Mouse (Mus musculus) neural tube, embryonic 14.5 days (tissue): ENCODE measurements around the gene 4930524J08Rik. TPM values are rescaled to one million over a fixed set of nuclear protein-coding genes. Genes with fewer than 3 reads are reported as not detected.
A peak's percentile ranks its signal among the peaks of the same experiment; 100 is the strongest.

Experiments used
- ATAC-seq: fragments of 200-750 bp; cut with Nextera tagmentation; 2 replicates; pipeline ENCODE4 v1.8.0; 2017; ENCODE audit warnings: low read depth, mild to moderate bottlenecking, moderate TSS enrichment, moderate library complexity
- H3K27ac ChIP-seq: fragments of 300-500 bp; sonication (generic); 2 replicates; pipeline ENCODE4 v1.5.1; 2014; ENCODE audit warnings: low read depth, mild to moderate bottlenecking, control low read depth, low read length, moderate library complexity, mixed read lengths
- H3K27me3 ChIP-seq: fragments of 300-500 bp; sonication (generic); 2 replicates; pipeline ENCODE4 v1.6.1; 2014; ENCODE audit warnings: low read length; ENCODE audit not compliant: control insufficient read depth, insufficient read depth
- H3K36me3 ChIP-seq: fragments of 300-500 bp; sonication (generic); 2 replicates; pipeline ENCODE4 v1.6.1; 2014; ENCODE audit warnings: low read length, mixed read lengths; ENCODE audit not compliant: control insufficient read depth, insufficient read depth
- H3K4me1 ChIP-seq: fragments of 300-500 bp; sonication (generic); 2 replicates; pipeline ENCODE4 v1.6.1; 2014; ENCODE audit warnings: low read length; ENCODE audit not compliant: control insufficient read depth, insufficient read depth
- H3K4me2 ChIP-seq: fragments of 300-500 bp; sonication (generic); 2 replicates; pipeline ENCODE4 v1.6.1; 2014; ENCODE audit warnings: mild to moderate bottlenecking, low read depth, low read length, control low read depth
- H3K4me3 ChIP-seq: fragments of 300-500 bp; sonication (generic); 2 replicates; pipeline ENCODE4 v1.5.1; 2014; ENCODE audit warnings: low read depth, low read length, control low read depth, mixed read lengths
- H3K9ac ChIP-seq: fragments of 300-500 bp; sonication (generic); replicated peaks from 2 replicates; pipeline ENCODE4 v1.6.1; 2014; ENCODE audit warnings: low read depth, mild to moderate bottlenecking, control low read depth, low read length, mixed read lengths
- H3K9me3 ChIP-seq: fragments of 300-500 bp; sonication (generic); 2 replicates; pipeline ENCODE4 v1.6.1; 2016; ENCODE audit warnings: low read length; ENCODE audit not compliant: control insufficient read depth
- WGBS: fragments of 180-500 bp; shearing (Covaris S2); extraction: QIAGEN DNeasy Blood & Tissue Kit; methylation state at CpG from one replicate; pipeline ENCODE4 v1.1.7; 2014; 5-methylcytosine and 5-hydroxymethylcytosine counted together
- polyA plus RNA-seq: library from polyadenylated mRNA; unstranded; fragments of >200 nt; fragmentation: Nextera tagmentation; extraction: Ambion mirVana; gene quantifications from 2 replicates; pipeline ENCODE4 v1.2.1, GENCODE M21; 2014

The 4930524J08Rik gene
- polyA plus RNA-seq, 1 experiment from 2014 or later, result 5.3 TPM

DNA sequence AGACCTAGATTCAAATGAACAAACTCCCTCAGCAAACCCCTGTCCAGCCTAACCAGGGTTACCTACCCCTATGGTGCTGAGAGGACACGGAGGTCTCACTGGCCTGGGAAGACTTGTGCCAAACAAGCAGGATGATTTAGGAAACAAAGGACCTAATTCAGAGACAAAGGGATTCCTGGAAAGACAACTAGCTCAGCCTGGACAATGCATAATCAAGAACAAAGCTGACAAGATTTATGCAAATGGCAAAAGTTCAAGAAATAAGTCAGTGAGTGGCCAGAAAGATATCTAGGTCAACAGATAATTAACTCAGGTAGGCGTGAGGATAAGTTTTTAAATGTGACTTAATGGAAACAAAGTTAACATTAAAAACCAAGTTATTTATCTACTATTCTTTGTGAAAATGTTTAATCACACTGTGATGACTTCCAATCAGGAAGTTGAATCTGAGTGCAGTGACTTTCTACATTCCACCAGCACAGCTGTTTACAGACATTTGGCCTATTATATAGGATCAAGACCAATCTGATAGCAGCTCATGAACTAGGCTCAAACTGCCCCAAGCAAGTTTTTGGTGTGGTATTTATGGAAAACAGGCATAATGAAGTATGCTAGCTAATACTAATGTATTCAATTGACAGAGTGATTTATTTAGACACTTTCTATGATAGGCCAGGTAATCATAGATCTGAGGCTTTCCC, 19.5 kb upstream of the 4930524J08Rik start:
- Histone ChIP-seq H3K9me3 (no peaks in the 10 kb centered on the region), H3K36me3 (peaks cover 31% of the 10 kb centered on the region), H3K9ac (no peak overlapping the region), H3K4me1 (no peaks in the 10 kb centered on the region), H3K27ac (no peak overlapping the region), H3K4me3 (no peak overlapping the region), H3K4me2 (no peak overlapping the region), H3K27me3 (no peaks in the 10 kb centered on the region)
- 74% methylated on average over 2 of the region's 2 CpGs for WGBS
- ATAC-seq, result no peak

DNA sequence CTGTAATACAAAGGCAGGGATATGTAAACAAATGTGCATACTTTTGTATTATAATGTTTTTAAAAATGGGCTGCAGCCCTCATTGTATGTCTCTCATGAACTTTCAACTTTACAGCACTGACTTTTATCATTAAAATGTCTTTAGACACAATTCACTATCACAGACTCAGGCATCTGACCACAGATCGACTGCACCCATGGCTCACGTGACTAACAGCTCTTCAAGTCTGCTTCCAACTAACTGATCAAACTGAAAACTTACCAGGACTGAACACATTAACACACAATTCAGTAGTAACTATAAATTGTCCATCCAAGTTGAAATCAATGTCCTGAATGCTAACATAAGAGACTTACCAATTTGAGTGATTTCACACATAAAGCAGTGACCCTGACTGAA, 18.9 kb upstream of the 4930524J08Rik start:
- H3K4me3 ChIP-seq, result no peak overlapping the region
- H3K9ac ChIP-seq, result no peak overlapping the region
- H3K27me3 ChIP-seq, result no peaks in the 10 kb centered on the region
- H3K4me2 ChIP-seq, result no peak overlapping the region
- H3K27ac ChIP-seq, result no peak overlapping the region
- no peak for ATAC-seq
- peaks cover 34% of the 10 kb centered on the region for H3K36me3 ChIP-seq
- H3K4me1 ChIP-seq, result no peaks in the 10 kb centered on the region
- WGBS, result 81% methylated on average over 2 of the region's 2 CpGs
- H3K9me3 ChIP-seq, result no peaks in the 10 kb centered on the region

DNA sequence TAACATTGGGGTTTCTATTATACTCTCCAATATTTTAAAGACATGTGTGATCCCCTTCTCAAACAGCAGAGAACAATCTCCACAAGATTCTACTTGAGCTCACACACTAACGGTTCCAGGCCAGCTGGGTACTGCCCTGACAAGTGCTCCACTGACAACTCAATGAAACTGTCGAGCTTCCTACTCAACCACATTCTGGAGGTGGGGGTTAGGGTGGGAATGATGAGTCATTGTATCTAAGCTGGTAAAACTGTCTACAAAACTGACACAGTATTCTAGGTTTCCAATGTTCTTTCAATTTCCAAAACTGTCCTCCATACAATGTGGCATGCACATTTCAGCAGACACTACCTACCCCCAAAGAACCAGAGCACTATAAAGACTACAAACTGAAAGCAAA, 4.9 kb upstream of the 4930524J08Rik start:
- no peak overlapping the region for H3K9ac ChIP-seq
- peaks cover 12% of the 10 kb centered on the region; the same call in 1 of the 2 replicates for H3K36me3 ChIP-seq
- H3K4me3 ChIP-seq, result no peak overlapping the region
- no peaks in the 10 kb centered on the region for H3K9me3 ChIP-seq
- H3K27ac ChIP-seq, result no peak overlapping the region
- no peak overlapping the region for H3K4me2 ChIP-seq
- 26% methylated on average over 2 of the region's 2 CpGs for WGBS
- no peak for ATAC-seq
- H3K4me1 ChIP-seq, result peaks cover 27% of the 10 kb centered on the region
- H3K27me3 ChIP-seq, result no peaks in the 10 kb centered on the region

DNA sequence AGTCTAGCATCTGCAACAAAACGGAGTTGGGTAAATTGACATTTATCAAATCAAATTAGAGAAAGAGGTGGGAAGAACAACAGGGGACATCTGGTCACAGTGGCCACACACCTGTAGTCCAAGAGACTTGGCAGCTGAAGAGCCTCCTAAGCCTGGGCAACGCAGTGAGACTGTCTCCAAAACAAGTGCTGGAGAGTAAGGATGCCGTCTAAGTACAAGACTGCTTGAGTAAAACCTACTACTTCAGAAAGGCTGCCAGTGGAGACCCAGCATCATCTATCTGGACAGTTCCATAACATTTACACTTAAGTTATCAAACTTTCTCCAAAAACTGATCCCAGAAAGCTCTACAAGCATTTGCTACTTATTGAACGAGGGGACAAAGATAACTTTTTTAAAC, 3.8 kb upstream of the 4930524J08Rik start:
- WGBS, result 73% methylated on average over 4 of the region's 4 CpGs
- Histone ChIP-seq H3K9ac (no peak overlapping the region), H3K27me3 (no peaks in the 10 kb centered on the region), H3K4me1 (peaks cover 27% of the 10 kb centered on the region), H3K9me3 (no peaks in the 10 kb centered on the region), H3K4me2 (no peak overlapping the region), H3K36me3 (0 out of 2 replicates have a peak, but pooled peaks cover 5% of the 10 kb centered on the region), H3K4me3 (no peak overlapping the region), H3K27ac (no peak overlapping the region)
- ATAC-seq, result no peak

DNA sequence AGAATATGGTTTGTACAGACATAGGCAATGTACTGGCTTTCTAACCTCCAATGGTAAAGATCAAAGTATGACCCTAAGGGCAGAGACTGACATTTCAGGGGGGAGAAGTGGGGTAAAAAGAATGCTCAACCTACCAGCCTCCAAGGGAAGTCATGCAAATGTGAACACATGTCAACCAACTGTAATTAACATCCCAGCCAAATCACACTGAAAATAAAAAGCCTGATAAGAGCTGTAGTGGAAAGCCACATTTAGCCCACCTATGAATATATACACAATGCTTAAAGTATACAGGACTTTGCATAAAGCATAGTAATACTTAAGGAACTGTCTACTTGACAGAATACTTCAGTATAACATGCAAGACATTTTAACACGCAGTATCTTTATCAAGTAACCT, 3.1 kb upstream of the 4930524J08Rik start:
- Histone ChIP-seq H3K4me3 (no peak overlapping the region; the same call in 1 of the 2 replicates), H3K9me3 (no peaks in the 10 kb centered on the region), H3K4me1 (peaks cover 27% of the 10 kb centered on the region), H3K9ac (no peak overlapping the region), H3K36me3 (0 out of 2 replicates have a peak, but pooled peaks cover 2% of the 10 kb centered on the region), H3K27me3 (no peaks in the 10 kb centered on the region), H3K4me2 (peak overlapping the region; percentile 47), H3K27ac (no peak overlapping the region)
- WGBS, result 78% methylated on average over 1 of the region's 1 CpGs
- ATAC-seq, result no peak

DNA sequence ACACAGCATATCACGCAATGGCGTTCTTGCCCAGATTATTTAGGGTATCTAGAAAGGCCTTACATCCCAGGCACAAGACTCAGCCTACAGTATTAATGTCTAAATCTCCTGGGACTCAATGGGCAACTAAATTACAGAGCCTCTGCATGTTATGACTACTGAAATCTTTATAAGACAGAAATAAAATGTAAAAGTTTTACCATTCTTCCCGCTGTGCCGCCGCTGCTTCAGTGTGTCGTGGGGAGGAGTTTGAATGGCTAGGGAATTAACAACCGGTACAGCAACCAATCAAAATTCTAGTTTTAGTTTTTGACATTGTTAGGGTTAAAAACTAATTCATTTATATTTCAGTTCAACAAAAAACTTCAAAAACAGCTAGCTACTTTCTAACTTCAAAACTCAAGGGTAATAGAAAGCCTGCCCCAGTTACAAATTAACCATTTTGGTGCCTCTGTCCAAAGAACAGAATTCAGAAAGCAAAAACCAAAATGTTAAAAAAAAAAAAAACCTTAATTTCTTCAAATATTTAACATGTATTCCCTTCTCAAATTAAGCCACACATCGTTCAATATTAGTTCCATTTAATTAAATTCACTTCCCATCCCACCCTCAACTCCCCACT, 2.4 kb upstream of the 4930524J08Rik start:
- H3K4me3 ChIP-seq, result peak overlapping the region; percentile 81
- H3K36me3 ChIP-seq, result no peaks in the 10 kb centered on the region
- H3K27ac ChIP-seq, result no peak overlapping the region; the same call in 1 of the 2 replicates
- H3K27me3 ChIP-seq, result no peaks in the 10 kb centered on the region
- no peak for ATAC-seq
- H3K9ac ChIP-seq, result peak overlapping the region; percentile 95; the same call in 1 of the 2 replicates
- peak overlapping the region; percentile 94 for H3K4me2 ChIP-seq
- H3K9me3 ChIP-seq, result no peaks in the 10 kb centered on the region
- WGBS, result 9% methylated on average over 8 of the region's 8 CpGs
- H3K4me1 ChIP-seq, result peaks cover 27% of the 10 kb centered on the region

DNA sequence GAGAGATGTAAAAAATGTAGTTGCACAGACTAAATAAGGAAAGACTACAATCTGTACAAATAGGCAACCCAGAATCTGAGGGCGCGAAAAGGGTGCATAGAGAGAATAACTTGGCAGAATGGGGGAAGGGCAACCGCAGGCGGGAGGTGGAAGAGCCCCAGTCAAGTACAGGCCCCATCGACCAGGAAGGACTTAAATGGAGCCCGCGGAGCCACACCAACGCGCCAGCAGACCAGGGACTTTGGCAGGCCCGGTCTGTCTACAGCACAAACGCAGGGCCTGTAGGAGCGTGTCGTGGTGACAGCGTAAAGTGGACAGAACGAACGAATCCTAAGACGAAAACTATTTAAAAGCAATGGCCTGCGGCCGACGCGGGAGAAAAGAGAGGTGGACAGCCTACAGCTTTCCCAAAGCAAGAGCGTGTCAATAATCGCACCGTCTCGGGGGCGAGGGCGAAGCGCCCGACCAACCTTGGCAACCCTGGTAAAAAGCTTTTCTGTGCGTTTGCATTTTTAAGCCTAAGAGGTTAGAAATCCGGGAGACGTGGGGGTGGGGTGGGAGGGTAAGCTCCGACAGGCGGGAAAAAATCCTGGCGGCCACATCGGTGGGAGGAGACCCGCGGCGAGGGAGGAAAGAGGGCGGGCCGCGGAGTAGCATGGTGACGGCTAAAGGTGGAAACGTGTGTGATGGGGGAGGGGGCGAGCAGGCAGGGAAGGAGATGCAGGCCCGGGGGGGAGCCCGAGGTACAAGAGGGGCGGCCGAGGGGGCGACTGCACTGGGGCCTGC, 1.2 kb upstream of the 4930524J08Rik start:
- no peaks in the 10 kb centered on the region for H3K27me3 ChIP-seq
- peak overlapping the region; percentile 97 for H3K27ac ChIP-seq
- WGBS, result under 1% methylated on average over 45 of the region's 50 CpGs
- H3K9me3 ChIP-seq, result no peaks in the 10 kb centered on the region
- peak overlapping the region; percentile 94 for H3K4me2 ChIP-seq
- H3K4me3 ChIP-seq, result peak overlapping the region; percentile 81
- peak; percentile 42 for ATAC-seq
- H3K36me3 ChIP-seq, result no peaks in the 10 kb centered on the region
- peak overlapping the region; percentile 95 for H3K9ac ChIP-seq
- H3K4me1 ChIP-seq, result peaks cover 27% of the 10 kb centered on the region

DNA sequence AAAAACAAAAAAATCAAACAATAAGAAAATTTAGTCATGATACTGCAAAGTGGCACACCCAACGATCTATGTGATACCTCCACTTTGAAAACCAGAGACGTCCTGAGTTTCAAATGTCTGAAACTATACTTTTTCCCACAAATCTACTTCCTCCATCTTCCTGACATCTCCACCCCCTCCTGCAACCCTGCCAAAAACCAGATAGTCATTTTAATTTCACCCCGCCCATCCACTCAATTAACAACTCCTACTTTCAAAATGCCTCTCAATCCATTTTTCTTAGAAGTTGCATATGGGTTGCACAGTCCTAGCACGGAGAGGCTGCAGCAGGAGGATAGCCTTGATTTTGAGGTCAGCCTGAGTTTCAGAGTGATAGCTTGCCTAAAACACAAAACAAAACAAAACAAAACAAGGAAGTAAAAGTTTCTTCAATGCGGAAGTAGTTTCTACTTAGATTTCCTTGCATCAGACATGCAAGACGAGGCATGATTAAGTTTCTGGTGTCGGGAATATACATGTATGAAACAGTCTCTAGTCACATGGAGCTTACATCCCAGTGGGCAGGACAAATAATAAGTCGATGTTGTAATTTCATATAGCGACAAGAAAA, 4.7 kb downstream of the 4930524J08Rik start:
- Histone ChIP-seq H3K9me3 (no peaks in the 10 kb centered on the region), H3K9ac (no peak overlapping the region), H3K27ac (no peak overlapping the region), H3K4me1 (no peaks in the 10 kb centered on the region; the same call in 1 of the 2 replicates), H3K27me3 (no peaks in the 10 kb centered on the region), H3K36me3 (no peaks in the 10 kb centered on the region), H3K4me3 (no peak overlapping the region), H3K4me2 (no peak overlapping the region)
- WGBS, result 95% methylated on average over 9 of the region's 9 CpGs
- no peak for ATAC-seq
